Mouse (Mus musculus) C2C12 (cell line): ENCODE data around the gene Ubr7. TPM values are rescaled to one million over a fixed set of nuclear protein-coding genes. Genes with fewer than 3 reads are reported as not detected.

ENCODE experiments used
- H3K27me3 ChIP-seq: one replicate; pipeline ENCODE4 v1.6.1; 2011; ENCODE audit not compliant: control insufficient read depth, insufficient read depth, insufficient read length
- H3K36me3 ChIP-seq: one replicate; pipeline ENCODE4 v1.6.1; 2011; ENCODE audit not compliant: control insufficient read depth, insufficient read depth
- H3K4me3 ChIP-seq: one replicate; pipeline ENCODE4 v1.5.1; 2011; ENCODE audit warnings: mild to moderate bottlenecking, control low read depth; ENCODE audit not compliant: poor library complexity, insufficient read depth, severe bottlenecking
- H3K79me2 ChIP-seq: one replicate; pipeline ENCODE4 v1.6.1; 2011; ENCODE audit not compliant: control insufficient read depth, insufficient read depth
- H3K79me3 ChIP-seq: one replicate; pipeline ENCODE4 v1.6.1; 2011; ENCODE audit warnings: low read depth, control low read depth
- H3ac ChIP-seq: one replicate; pipeline ENCODE3; 2011; ENCODE audit warnings: low read depth; ENCODE audit not compliant: control insufficient read depth, insufficient read length
- CEBPB ChIP-seq: IDR thresholded peaks from one replicate; pipeline ENCODE4 v1.6.1; 2011; ENCODE audit warnings: low read depth, mild to moderate bottlenecking, control low read depth, moderate library complexity
- CTCF ChIP-seq: IDR thresholded peaks from one replicate; pipeline ENCODE4 v1.5.1; 2011; ENCODE audit not compliant: control insufficient read depth, insufficient read depth, insufficient read length
- FOSL1 ChIP-seq: IDR thresholded peaks from one replicate; pipeline ENCODE4 v1.8.0; 2011; ENCODE audit warnings: mild to moderate bottlenecking, low read length; ENCODE audit not compliant: poor library complexity, insufficient read depth, severe bottlenecking
- MAX ChIP-seq: IDR thresholded peaks from one replicate; pipeline ENCODE4 v1.6.1; 2011; ENCODE audit warnings: mild to moderate bottlenecking, control low read depth
- MYOD1 ChIP-seq: IDR thresholded peaks from one replicate; pipeline ENCODE4 v1.6.1; 2011; ENCODE audit warnings: low read depth; ENCODE audit not compliant: control insufficient read depth, insufficient read length
- MYOG ChIP-seq: IDR thresholded peaks from one replicate; pipeline ENCODE4 v1.6.1; 2011; ENCODE audit not compliant: control insufficient read depth, insufficient read length; ENCODE audit errors: extremely low read depth
- USF1 ChIP-seq: IDR thresholded peaks from one replicate; pipeline ENCODE4 v1.6.1; 2011; ENCODE audit warnings: low read depth, mild to moderate bottlenecking, control low read depth, moderate library complexity
- polyA plus RNA-seq: library from polyadenylated mRNA; unstranded; fragments of >200 nt; fragmentation: generic; extraction: Trizol; gene quantifications from one replicate; pipeline ENCODE4 v1.2.1, GENCODE M21; 2012; ENCODE audit warnings: missing spikeins

Ubr7 gene
- polyA plus RNA-seq, 1 experiment: 20.6 TPM

DNA sequence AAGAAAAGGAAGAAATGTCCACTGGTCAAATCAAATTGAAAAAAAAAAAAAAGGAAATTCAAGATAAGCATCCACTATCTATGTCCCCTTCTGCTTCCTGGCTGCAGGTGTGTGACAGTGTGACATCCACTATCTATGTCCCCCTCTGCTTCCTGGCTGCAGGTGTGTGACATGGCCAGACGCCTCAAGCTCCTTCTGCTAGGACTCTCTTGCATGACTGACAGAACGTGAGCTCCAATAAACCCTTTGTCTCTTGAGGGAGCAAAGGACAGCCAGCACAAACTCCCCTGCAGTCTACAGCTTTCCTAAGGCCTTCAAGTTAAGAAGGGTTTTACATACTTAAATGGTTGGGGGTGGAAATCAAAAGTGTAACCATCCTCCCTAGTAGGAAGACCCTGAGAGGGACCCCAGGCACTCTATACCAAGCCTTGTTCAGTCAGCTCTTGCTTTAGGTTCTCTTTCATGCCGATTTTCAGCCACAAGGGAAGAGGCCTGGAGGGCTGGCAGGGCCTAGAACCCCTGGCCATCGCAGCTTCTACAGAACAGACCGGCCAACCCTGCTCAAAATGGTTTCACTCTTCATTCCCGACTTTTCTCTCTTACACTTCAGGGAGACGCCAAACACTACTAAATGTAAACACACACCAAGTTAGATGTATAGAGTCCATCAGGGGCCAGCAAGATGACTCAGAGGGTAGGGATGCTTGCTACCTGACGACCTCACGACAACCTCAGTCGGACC lies 42.9 kb upstream of the Ubr7 start:
- H3K79me2 ChIP-seq: no peaks in the 10 kb centered on the region
- H3ac ChIP-seq: no peak overlapping the region
- no peak overlapping the region for H3K4me3 ChIP-seq
- no peaks in the 10 kb centered on the region for H3K36me3 ChIP-seq
- no peaks in the 10 kb centered on the region for H3K79me3 ChIP-seq
- no peaks in the 10 kb centered on the region for H3K27me3 ChIP-seq
- TF ChIP-seq CEBPB (no peak), CTCF (no peak), MAX (no peak), USF1 (no peak), MYOG (no peak), FOSL1 (no peak), MYOD1 (no peak)

DNA sequence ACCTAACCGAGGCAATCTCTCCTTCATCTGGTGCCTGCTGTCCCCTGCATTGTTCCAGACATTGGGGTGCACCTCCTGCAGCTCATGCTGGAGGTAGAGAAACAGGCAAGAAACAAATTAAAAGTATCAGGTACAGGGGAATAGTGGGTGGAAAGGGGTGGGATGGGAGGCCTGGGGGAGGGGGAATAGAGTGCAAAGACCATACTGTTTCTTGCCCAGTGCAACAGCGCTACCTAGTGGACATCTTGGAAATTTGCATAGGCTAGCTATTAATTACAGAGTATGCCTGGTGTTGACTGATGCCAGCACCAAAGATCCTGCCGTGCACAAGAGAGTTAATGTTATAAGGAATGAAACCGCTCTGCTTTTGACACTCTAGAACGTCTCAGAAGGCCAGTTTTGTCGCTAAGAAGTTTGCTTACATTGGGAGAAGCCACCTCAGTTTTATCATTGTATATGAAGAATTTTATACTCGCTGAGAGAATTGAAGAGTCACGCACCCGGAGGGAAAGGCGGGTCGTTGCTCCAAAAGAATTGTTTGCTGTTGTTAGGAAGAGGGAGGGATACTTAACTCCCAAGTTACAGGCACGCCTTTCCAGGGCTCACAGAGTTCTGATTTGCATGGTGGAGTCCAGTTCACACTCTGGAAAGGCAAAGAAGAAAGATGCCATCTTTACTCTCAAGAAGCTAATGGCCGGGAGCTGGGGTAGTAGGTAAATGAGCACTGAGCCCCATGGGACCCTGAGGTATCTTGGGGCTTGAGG lies 38.0 kb upstream of the Ubr7 start:
- no peak overlapping the region for H3K4me3 ChIP-seq
- H3K27me3 ChIP-seq: no peaks in the 10 kb centered on the region
- H3K79me2 ChIP-seq: no peaks in the 10 kb centered on the region
- no peaks in the 10 kb centered on the region for H3K36me3 ChIP-seq
- TF ChIP-seq FOSL1: no peak
- peak; percentile 30 for TF ChIP-seq CTCF
- H3ac ChIP-seq: no peak overlapping the region
- H3K79me3 ChIP-seq: no peaks in the 10 kb centered on the region

DNA sequence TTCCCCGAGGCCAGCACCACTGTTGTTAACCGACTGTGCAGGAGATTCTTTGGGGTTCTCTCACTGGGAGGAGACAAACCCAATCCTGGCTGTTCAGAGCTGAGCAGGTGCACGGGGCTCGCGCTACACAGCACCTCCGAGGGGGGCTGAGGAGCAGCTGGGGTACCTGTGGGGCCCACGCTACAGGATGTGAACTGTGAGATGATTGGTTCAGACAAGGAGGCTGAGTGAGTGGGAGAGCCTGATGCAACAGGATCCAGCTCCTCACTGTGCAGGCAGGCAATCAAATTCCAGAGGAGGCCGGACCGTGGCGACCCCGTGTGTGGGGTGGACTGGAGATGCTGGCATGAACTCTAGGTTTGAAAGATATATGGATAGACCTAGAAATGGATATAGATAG lies 35.3 kb upstream of the Ubr7 start:
- no peaks in the 10 kb centered on the region for H3K79me2 ChIP-seq
- H3ac ChIP-seq: no peak overlapping the region
- H3K79me3 ChIP-seq: no peaks in the 10 kb centered on the region
- no peaks in the 10 kb centered on the region for H3K36me3 ChIP-seq
- H3K4me3 ChIP-seq: no peak overlapping the region
- no peak for TF ChIP-seq MAX
- TF ChIP-seq CEBPB: no peak
- no peak for TF ChIP-seq FOSL1
- no peak for TF ChIP-seq USF1
- no peak for TF ChIP-seq MYOG
- TF ChIP-seq MYOD1: no peak
- TF ChIP-seq CTCF: no peak
- H3K27me3 ChIP-seq: no peaks in the 10 kb centered on the region

GRCm38 (mm10) chr12:102722966-102723365 lies 34.8 kb upstream of the Ubr7 start:
- TF ChIP-seq MAX: no peak
- TF ChIP-seq USF1: no peak
- TF ChIP-seq MYOD1: no peak
- TF ChIP-seq CTCF: no peak
- TF ChIP-seq MYOG: no peak
- no peak for TF ChIP-seq CEBPB
- TF ChIP-seq FOSL1: no peak
- Histone ChIP-seq H3K79me3 (no peaks in the 10 kb centered on the region), H3K36me3 (no peaks in the 10 kb centered on the region), H3K27me3 (no peaks in the 10 kb centered on the region), H3K4me3 (no peak overlapping the region), H3ac (no peak overlapping the region), H3K79me2 (no peaks in the 10 kb centered on the region)

GRCm38 (mm10) chr12:102723861-102724260 lies 33.9 kb upstream of the Ubr7 start:
- no peaks in the 10 kb centered on the region for H3K79me2 ChIP-seq
- TF ChIP-seq MAX: no peak
- TF ChIP-seq USF1: no peak
- TF ChIP-seq MYOG: no peak
- no peak for TF ChIP-seq FOSL1
- no peak for TF ChIP-seq MYOD1
- TF ChIP-seq CTCF: no peak
- TF ChIP-seq CEBPB: no peak

DNA sequence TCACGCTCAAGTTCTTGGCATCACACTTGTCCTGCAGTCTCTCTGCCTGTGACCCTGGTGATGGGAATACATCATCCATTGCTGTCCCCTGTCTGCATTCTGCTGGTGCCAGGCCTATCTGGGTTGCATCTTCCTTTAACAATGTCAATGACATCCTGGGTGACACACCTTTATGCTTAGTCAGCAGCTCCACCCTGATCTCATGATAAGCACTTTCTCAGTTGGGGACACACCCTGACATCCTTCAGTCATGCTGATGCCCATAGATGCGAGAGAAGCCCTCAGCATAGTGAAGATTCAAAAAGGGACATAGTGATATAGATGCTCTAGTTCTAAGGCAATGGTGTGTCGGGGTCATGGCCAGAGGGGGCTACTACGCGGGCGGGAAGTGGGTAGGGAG lies 32.6 kb upstream of the Ubr7 start:
- H3K79me2 ChIP-seq: no peaks in the 10 kb centered on the region
- TF ChIP-seq CEBPB (no peak), MYOD1 (no peak), USF1 (no peak), MAX (no peak), FOSL1 (no peak), MYOG (no peak), CTCF (no peak)
- no peak overlapping the region for H3K4me3 ChIP-seq

More at GRCm38 (mm10) chr12:102723861-102724260, 33.9 kb upstream of the Ubr7 start:
- no peak overlapping the region for H3K4me3 ChIP-seq
- no peak overlapping the region for H3ac ChIP-seq
- no peaks in the 10 kb centered on the region for H3K36me3 ChIP-seq
- H3K79me3 ChIP-seq: no peaks in the 10 kb centered on the region
- H3K27me3 ChIP-seq: no peaks in the 10 kb centered on the region

More for the DNA sequence above, 32.6 kb upstream of the Ubr7 start:
- H3K79me3 ChIP-seq: no peaks in the 10 kb centered on the region
- H3K36me3 ChIP-seq: no peaks in the 10 kb centered on the region
- no peak overlapping the region for H3ac ChIP-seq
- no peaks in the 10 kb centered on the region for H3K27me3 ChIP-seq
